Mouse (Mus musculus): ENCODE results near the gene Sugt1. TPM values are rescaled to one million over a fixed set of nuclear protein-coding genes. Genes with fewer than 3 reads are reported as not detected.
A peak's percentile ranks its signal among the peaks of the same experiment; 100 is the strongest.

Gene Sugt1
- polyA plus RNA-seq, 1 experiment from 2014 or later = 139 TPM

DNA sequence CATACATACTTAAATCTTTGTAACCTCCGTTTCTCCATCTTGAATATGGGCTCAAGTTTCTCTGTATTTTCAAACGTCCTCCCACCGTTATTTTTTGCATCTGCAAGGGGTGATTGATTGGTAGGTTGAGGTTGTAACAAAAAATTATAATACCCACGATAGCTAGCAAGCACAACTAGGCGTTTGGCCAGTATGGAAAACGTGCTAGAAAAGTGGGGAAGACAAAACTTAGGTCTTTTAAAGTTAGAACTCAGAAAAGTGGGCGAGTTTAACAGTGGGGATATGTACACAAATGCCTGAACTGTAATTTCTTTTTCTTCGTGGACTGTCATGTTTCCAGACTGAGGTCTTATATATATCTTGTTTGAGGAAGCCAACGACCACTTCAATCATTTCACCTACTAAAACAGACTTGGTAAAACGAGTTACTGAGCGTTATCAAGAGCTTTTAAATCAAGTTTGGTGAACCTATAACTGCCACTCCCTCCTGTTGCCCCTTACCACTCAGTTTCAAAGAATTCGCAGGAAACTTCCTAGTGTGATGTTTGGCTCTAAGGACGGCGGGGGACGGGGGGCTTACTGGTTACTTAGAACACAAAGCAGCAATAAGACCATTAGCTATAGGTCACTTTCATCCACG, 872 bp upstream of the Sugt1 start:
- no peaks in the 10 kb centered on the region for H3K27me3 ChIP-seq
- H3K4me2 ChIP-seq (replicated peaks) = peak overlapping the region; percentile 84
- 34% methylated on average over 16 of the region's 16 CpGs for WGBS
- peak overlapping the region; percentile 95 for H3K27ac ChIP-seq
- ATAC-seq (ENCODE audit: low FRiP score, low read depth) = no peak
- peak overlapping the region; percentile 76 for H3K9ac ChIP-seq
- no peaks in the 10 kb centered on the region for H3K9me3 ChIP-seq
- peak overlapping the region; percentile 71 for H3K4me3 ChIP-seq
- peaks cover 20% of the 10 kb centered on the region for H3K4me1 ChIP-seq
- H3K36me3 ChIP-seq = peaks cover 4% of the 10 kb centered on the region; the same call in 1 of the 2 replicates

- 1% methylated on average over 9 of the region's 9 CpGs for WGBS
- H3K4me1 ChIP-seq = peaks cover 20% of the 10 kb centered on the region
- peaks cover 10% of the 10 kb centered on the region for H3K36me3 ChIP-seq
- ATAC-seq (ENCODE audit: low FRiP score, low read depth) = peak; percentile 25; the same call in 1 of the 2 replicates
- H3K4me2 ChIP-seq (replicated peaks) = peak overlapping the region; percentile 84
- no peaks in the 10 kb centered on the region for H3K9me3 ChIP-seq
- H3K4me3 ChIP-seq = peak overlapping the region; percentile 71
- H3K27me3 ChIP-seq = no peaks in the 10 kb centered on the region
- H3K9ac ChIP-seq = peak overlapping the region; percentile 76
- peak overlapping the region; percentile 81; the same call in 1 of the 2 replicates for H3K27ac ChIP-seq
Measured at GRCm38 (mm10) chr14:79587852-79588229, 350 bp downstream of the Sugt1 start.

- 91% methylated on average over 9 of the region's 9 CpGs for WGBS
- no peak for ATAC-seq (ENCODE audit: low FRiP score, low read depth)
Measured at GRCm38 (mm10) chr14:79588534-79588951, 1.1 kb downstream of the Sugt1 start.

DNA sequence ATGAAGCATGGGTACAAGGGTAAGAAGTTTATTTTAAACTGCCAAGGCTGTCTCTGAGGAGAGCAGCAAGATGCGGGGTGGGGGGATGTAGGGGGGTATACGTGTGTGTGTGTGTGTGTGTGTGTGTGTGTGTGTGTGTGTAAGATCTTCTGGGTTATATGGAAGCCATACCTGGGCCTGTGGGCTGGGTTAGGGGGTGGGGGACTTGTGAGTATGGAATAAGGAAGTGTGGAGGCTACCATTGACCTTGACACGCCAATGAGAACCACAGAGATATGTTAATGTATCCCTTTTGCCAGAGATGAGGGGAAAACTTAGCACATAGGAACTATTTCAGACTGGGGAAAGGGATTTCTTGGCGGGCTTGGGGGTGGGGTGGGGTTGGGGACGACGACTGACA, 1.9 kb downstream of the Sugt1 start:
- no peaks in the 10 kb centered on the region for H3K27me3 ChIP-seq
- no peaks in the 10 kb centered on the region for H3K9me3 ChIP-seq
- peak overlapping the region; percentile 84 for H3K4me2 ChIP-seq (replicated peaks)
- H3K36me3 ChIP-seq = peaks cover 10% of the 10 kb centered on the region
- no peak overlapping the region for H3K4me3 ChIP-seq
- no peak overlapping the region for H3K27ac ChIP-seq
- peaks cover 20% of the 10 kb centered on the region for H3K4me1 ChIP-seq
- H3K9ac ChIP-seq = no peak overlapping the region
- 92% methylated on average over 6 of the region's 6 CpGs for WGBS
- ATAC-seq (ENCODE audit: low FRiP score, low read depth) = no peak

More at GRCm38 (mm10) chr14:79588534-79588951, 1.1 kb downstream of the Sugt1 start:
- Histone ChIP-seq H3K27me3 (no peaks in the 10 kb centered on the region), H3K9ac (peak overlapping the region; percentile 76), H3K27ac (no peak overlapping the region), H3K4me3 (peak overlapping the region; percentile 71), H3K4me2 (replicated peaks) (peak overlapping the region; percentile 84), H3K9me3 (no peaks in the 10 kb centered on the region), H3K4me1 (peaks cover 20% of the 10 kb centered on the region), H3K36me3 (peaks cover 10% of the 10 kb centered on the region)

DNA sequence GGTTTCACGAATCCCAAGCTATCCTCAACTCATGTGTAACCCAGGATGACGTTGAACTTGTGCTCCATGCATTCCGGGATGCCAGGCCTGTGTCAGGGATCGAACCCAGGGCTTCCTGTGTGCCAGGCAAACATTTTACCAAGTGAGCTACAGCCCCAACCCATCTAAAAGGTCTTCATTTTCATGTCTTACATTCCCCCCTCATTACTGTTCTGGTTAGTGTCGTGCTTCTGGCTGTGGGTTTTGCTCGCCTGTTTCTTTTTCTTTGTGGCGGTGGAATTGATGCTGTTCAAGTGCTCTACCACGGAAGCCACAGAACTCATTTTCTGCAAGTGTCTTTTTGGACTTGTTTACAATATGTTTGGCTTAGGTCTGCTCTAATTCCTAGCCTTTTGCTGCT, 3.4 kb downstream of the Sugt1 start:
- no peak overlapping the region for H3K27ac ChIP-seq
- no peak for ATAC-seq (ENCODE audit: low FRiP score, low read depth)
- no peaks in the 10 kb centered on the region for H3K27me3 ChIP-seq
- peaks cover 20% of the 10 kb centered on the region for H3K4me1 ChIP-seq
- H3K4me3 ChIP-seq = no peak overlapping the region
- H3K4me2 ChIP-seq (replicated peaks) = no peak overlapping the region
- no peak overlapping the region for H3K9ac ChIP-seq
- peaks cover 21% of the 10 kb centered on the region for H3K36me3 ChIP-seq
- H3K9me3 ChIP-seq = no peaks in the 10 kb centered on the region
- 92% methylated on average over 8 of the region's 8 CpGs for WGBS

DNA sequence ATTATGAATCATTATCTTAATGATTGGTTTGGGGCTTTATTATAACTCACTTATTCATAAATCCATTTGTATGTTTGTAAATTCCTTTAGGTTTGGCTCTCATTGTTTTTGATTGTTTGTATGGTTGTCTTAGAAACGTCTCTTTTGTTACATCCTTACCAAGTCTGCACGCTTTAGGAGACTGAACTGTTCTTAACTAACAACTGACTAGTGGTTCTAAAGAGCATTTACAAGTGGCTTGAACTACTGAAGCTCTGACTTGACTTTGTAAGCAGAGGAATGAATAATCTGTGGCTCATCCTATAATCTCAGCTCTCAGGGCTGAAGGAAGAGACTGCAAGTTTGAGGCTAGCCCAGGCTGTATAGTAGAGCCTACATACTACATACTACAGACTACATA, 4.1 kb downstream of the Sugt1 start:
- Histone ChIP-seq H3K27me3 (no peaks in the 10 kb centered on the region), H3K9ac (no peak overlapping the region), H3K9me3 (no peaks in the 10 kb centered on the region), H3K36me3 (peaks cover 27% of the 10 kb centered on the region), H3K4me1 (peaks cover 16% of the 10 kb centered on the region), H3K4me3 (no peak overlapping the region), H3K27ac (no peak overlapping the region), H3K4me2 (replicated peaks) (no peak overlapping the region)
- no peak for ATAC-seq (ENCODE audit: low FRiP score, low read depth)
- 91% methylated on average over 2 of the region's 2 CpGs for WGBS

DNA sequence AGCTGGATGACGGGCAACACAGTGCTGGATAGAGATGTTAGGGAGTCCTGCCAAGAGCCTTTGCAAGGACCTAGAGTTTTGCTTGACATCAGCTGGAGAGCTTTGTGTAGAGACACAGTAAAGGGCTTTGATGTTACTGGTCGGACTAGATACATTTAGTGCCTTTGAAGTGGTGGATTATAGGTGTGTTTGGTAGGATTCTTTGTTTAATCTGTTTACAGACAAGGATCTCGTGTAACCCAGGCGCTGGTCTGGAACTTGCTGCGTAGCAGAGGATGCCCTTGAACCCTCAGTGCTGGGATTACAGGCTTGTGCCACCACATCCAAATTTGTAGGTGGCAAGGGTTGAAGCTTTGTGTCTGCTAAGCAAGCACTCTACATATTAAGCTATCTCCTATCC, 6.6 kb downstream of the Sugt1 start:
- Histone ChIP-seq H3K27ac (no peak overlapping the region), H3K36me3 (peaks cover 44% of the 10 kb centered on the region), H3K9me3 (no peaks in the 10 kb centered on the region), H3K4me2 (replicated peaks) (no peak overlapping the region), H3K9ac (no peak overlapping the region), H3K27me3 (no peaks in the 10 kb centered on the region), H3K4me1 (peaks cover 5% of the 10 kb centered on the region), H3K4me3 (no peak overlapping the region)
- 86% methylated on average over 5 of the region's 5 CpGs for WGBS
- no peak for ATAC-seq (ENCODE audit: low FRiP score, low read depth)

GRCm38 (mm10) chr14:79596602-79597001, 9.1 kb downstream of the Sugt1 start:
- Histone ChIP-seq H3K36me3 (peaks cover 64% of the 10 kb centered on the region), H3K4me3 (no peak overlapping the region), H3K9ac (no peak overlapping the region), H3K4me2 (replicated peaks) (no peak overlapping the region), H3K27me3 (no peaks in the 10 kb centered on the region), H3K9me3 (no peaks in the 10 kb centered on the region), H3K4me1 (no peaks in the 10 kb centered on the region), H3K27ac (no peak overlapping the region)
- no peak for ATAC-seq (ENCODE audit: low FRiP score, low read depth)
- 81% methylated on average over 4 of the region's 4 CpGs for WGBS

DNA sequence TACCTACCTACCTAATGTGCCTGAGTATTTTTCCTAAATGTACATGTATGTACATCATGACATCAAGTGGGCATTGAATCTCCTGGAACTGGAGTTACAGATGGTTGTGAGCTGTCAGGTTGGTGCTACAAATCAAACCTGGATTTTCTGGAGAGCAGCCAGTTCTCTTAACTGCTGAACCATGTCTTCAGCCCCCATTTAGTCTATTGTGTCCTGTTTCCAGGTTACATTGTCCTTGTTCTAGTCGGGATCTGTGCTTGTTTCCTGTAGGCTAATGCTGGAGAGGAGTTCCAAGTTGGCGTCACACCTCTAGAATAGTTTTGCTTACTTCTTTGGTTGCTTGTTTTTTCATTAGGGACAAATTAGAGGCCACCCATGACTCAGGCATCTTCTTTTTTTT, 18.4 kb downstream of the Sugt1 start:
- Histone ChIP-seq H3K27ac (no peak overlapping the region), H3K9ac (no peak overlapping the region), H3K4me3 (no peak overlapping the region), H3K4me1 (no peaks in the 10 kb centered on the region), H3K27me3 (no peaks in the 10 kb centered on the region), H3K4me2 (replicated peaks) (no peak overlapping the region), H3K36me3 (peaks cover 82% of the 10 kb centered on the region), H3K9me3 (no peaks in the 10 kb centered on the region)
- WGBS = 87% methylated on average over 2 of the region's 2 CpGs
- ATAC-seq (ENCODE audit: low FRiP score, low read depth) = no peak

DNA sequence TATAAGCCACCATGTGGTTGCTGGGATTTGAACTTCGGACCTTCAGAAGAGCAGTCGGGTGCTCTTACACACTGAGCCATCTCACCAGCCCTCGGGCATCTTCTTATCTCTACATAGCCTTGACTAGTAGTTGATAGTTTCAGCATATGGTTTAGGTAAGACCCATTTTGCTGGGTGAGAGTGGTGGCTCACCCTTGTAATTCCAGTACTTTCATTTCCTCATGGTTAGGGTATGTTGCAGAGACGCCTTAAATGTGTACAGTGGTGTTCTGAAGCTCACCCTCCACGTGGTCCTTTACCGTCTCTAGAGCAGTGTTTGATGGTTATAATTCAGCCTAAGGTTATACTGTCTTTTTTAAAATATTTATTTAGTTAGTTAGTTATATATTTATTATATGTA, 18.9 kb downstream of the Sugt1 start:
- no peaks in the 10 kb centered on the region for H3K27me3 ChIP-seq
- H3K4me2 ChIP-seq (replicated peaks) = no peak overlapping the region
- peaks cover 82% of the 10 kb centered on the region for H3K36me3 ChIP-seq
- no peaks in the 10 kb centered on the region for H3K9me3 ChIP-seq
- H3K4me3 ChIP-seq = no peak overlapping the region
- H3K27ac ChIP-seq = no peak overlapping the region
- no peak for ATAC-seq (ENCODE audit: low FRiP score, low read depth)
- 92% methylated on average over 6 of the region's 6 CpGs for WGBS
- no peaks in the 10 kb centered on the region for H3K4me1 ChIP-seq
- no peak overlapping the region for H3K9ac ChIP-seq

GRCm38 (mm10) chr14:79606867-79607266, 19.4 kb downstream of the Sugt1 start:
- no peak overlapping the region for H3K9ac ChIP-seq
- peaks cover 81% of the 10 kb centered on the region for H3K36me3 ChIP-seq
- H3K27ac ChIP-seq = no peak overlapping the region
- no peak overlapping the region for H3K4me3 ChIP-seq
- H3K4me1 ChIP-seq = no peaks in the 10 kb centered on the region
- no peaks in the 10 kb centered on the region for H3K9me3 ChIP-seq
- ATAC-seq (ENCODE audit: low FRiP score, low read depth) = no peak
- no peak overlapping the region for H3K4me2 ChIP-seq (replicated peaks)
- WGBS = 91% methylated on average over 3 of the region's 3 CpGs
- H3K27me3 ChIP-seq = no peaks in the 10 kb centered on the region

DNA sequence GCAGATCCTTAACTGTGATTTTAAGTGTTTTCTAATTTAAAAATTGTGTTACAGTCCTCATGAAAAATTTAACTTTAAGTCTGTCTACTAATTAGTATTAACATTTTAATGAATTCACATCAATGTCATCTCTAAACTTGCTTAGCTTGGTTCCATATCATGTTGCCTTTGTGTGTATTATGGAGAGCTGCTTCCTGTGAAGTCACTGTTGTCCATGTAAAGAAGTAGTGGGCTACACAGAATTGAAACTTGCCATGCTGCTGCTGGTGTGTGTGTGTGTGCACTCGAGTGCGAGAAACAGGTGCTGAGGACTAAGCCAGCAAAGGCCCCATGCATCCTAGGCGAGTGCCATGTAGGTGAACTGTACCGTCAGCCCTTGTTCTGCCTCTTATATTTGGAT, 19.9 kb downstream of the Sugt1 start:
- no peak overlapping the region for H3K27ac ChIP-seq
- peaks cover 80% of the 10 kb centered on the region for H3K36me3 ChIP-seq
- no peaks in the 10 kb centered on the region for H3K27me3 ChIP-seq
- no peaks in the 10 kb centered on the region for H3K4me1 ChIP-seq
- H3K4me2 ChIP-seq (replicated peaks) = no peak overlapping the region
- no peak for ATAC-seq (ENCODE audit: low FRiP score, low read depth)
- no peak overlapping the region for H3K9ac ChIP-seq
- H3K4me3 ChIP-seq = no peak overlapping the region
- no peaks in the 10 kb centered on the region for H3K9me3 ChIP-seq
- WGBS = 92% methylated on average over 4 of the region's 4 CpGs

DNA sequence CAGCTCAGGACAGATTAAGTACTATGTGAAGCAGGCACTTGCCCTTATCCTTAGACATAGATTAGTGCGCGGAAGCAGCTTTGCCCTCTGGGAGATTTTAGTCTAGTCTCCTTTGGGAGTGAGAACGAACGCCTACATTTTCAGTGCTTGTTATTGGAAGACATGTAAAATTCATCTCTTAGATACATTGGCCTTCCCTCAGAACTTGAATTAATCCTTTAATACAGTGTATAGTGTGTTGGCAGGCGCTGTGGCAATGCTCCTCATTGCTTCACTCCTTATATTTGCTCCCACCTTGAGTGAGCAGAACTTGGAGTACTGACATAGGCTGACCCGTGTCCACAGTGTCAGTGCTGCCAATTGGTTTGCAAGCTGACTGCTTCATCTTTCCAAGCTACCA, 20.8 kb downstream of the Sugt1 start:
- Histone ChIP-seq H3K4me1 (no peaks in the 10 kb centered on the region), H3K9me3 (no peaks in the 10 kb centered on the region), H3K27ac (no peak overlapping the region), H3K36me3 (peaks cover 82% of the 10 kb centered on the region), H3K4me2 (replicated peaks) (no peak overlapping the region), H3K4me3 (no peak overlapping the region), H3K9ac (no peak overlapping the region), H3K27me3 (no peaks in the 10 kb centered on the region)
- no peak for ATAC-seq (ENCODE audit: low FRiP score, low read depth)
- 92% methylated on average over 6 of the region's 6 CpGs for WGBS
